Mouse (Mus musculus) ES-Bruce4 (cell line): ENCODE data around the gene Rest.

Source experiments
- CTCF ChIP-seq: IDR thresholded peaks from one replicate; pipeline ENCODE4 v1.8.1; 2011; ENCODE audit warnings: low read depth, low read length
- POLR2A ChIP-seq: IDR thresholded peaks from one replicate; pipeline ENCODE4 v1.8.1; 2011; ENCODE audit warnings: low read length; ENCODE audit not compliant: insufficient read depth

DNA sequence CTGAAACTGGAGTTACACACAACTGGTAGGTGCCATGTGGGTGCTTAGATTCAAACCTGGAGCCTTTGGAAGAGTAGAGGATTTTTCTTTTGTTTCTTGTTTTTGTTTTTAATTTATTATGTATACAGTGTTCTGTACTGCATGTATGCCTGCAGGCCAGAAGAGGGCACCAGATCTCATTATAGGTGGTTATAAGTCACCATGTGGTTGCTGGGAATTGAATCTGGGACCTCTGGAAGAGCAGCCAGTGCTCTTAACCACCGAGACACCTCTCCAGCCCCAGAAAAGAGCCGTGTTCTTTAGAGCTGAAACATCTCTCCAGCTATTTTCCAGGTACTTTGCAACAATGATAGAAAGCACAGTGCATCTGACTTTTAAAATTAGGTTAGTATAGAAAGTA, 25.3 kb downstream of the Rest start:
- TF ChIP-seq CTCF (no peak), POLR2A (no peak)
